Mouse (Mus musculus) CH12F3 (cell line): ENCODE measurements around the gene Large2.

Experiments used
- in situ Hi-C: fragments of 300-500 bp; cut with MboI; formaldehyde crosslinking; loops from 2 replicates; pipeline ENCODE4 v1.14.3; 2020; ENCODE audit warnings: low sequenced_read_pairs

Gene Large2

GRCm38 (mm10) chr2:92331410-92331809, 43.3 kb downstream of the Large2 start:
- in situ Hi-C loops = no loop called here

- in situ Hi-C loops = no loop called here
Measured at GRCm38 (mm10) chr2:92330840-92331239, 43.8 kb downstream of the Large2 start.

GRCm38 (mm10) chr2:92328206-92328605, 46.5 kb downstream of the Large2 start:
- in situ Hi-C loops = no loop called here

- in situ Hi-C loops = no loop called here
Measured at GRCm38 (mm10) chr2:92327601-92328000, 47.1 kb downstream of the Large2 start.

- in situ Hi-C loops = no loop called here
Measured at GRCm38 (mm10) chr2:92326221-92326620, 48.4 kb downstream of the Large2 start.

- in situ Hi-C loops = no loop called here
Measured at GRCm38 (mm10) chr2:92325676-92326075, 49.0 kb downstream of the Large2 start.

- in situ Hi-C loops = no loop called here
Measured at GRCm38 (mm10) chr2:92322669-92323068, 52.0 kb downstream of the Large2 start.

GRCm38 (mm10) chr2:92317228-92317627, 57.4 kb downstream of the Large2 start:
- in situ Hi-C loops = no loop called here

- in situ Hi-C loops = no loop called here
Measured at GRCm38 (mm10) chr2:92316652-92317051, 58.0 kb downstream of the Large2 start.
